In genomic region chr5:150020851-150021250, GRCm38 (mm10) we compare ENCODE assay signal across 8 mouse cellular contexts.
DNase-seq lines count a peak whose midpoint lies in the region.

No protein-coding gene starts in this region.

- peak; percentile 40 for DNase-seq in WW6 (ENCODE audit: low read depth, low spot score)
- peak; percentile 56 for DNase-seq in cerebellum, adult 9-10 months
- peak; percentile 33 to 78 for DNase-seq in frontal cortex, postnatal 10 days (ENCODE audit: low spot score in 2 of 2)
- DNase-seq in hindlimb bud, embryonic 11.5 days (ENCODE audit: extremely low spot score, low read depth, low spot score) = peak; percentile 84
- DNase-seq in left cerebral cortex, adult 11 months (ENCODE audit: low spot score) = peak; percentile 55
- peak; percentile 70 to 81 for DNase-seq in lung, postnatal 4 days
- peak; percentile 86 to 92 for DNase-seq in right cerebral cortex, adult 2 months (ENCODE audit: low spot score in 2 of 2)
- peak; percentile 60 to 85 for DNase-seq in urinary bladder, postnatal 4 days (ENCODE audit: low spot score in 2 of 2)

Comparison
In these comparisons a context has a peak if more than half of its experiments do, and no peak if none do; other contexts are left out.
1. Peak in every context shown above with its lines: DNase-seq.